ENCODE assay signal across 18 mouse cellular contexts in the genomic region with DNA sequence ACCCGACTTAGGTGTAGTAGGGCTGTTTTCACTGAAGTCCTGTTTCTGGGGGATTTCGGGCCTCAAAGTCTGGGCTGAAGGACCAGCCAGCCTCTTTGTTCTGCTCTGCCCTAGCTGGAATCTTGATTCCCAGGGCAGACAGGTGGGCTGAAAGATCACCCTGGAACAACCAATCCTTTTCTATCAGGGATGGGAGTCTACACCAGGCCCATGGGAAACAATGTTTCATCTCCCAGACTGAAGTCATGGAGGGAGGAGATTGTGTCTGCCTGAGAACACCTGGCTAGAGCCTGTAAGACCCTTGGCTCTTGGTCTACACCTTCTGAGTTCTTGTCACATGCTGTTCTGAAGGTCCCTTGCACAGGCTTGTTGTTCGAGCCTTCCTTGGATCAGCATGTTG. TPM values are rescaled to one million over a fixed set of nuclear protein-coding genes. Genes with fewer than 3 reads are reported as not detected.
"Had no signal": no experiment of that assay in that cellular context is flagged by ENCODE, and none has a peak within 500 bp of the region (broad histone marks: within the 10 kb centered on the region; RNA-seq: fewer than 3 reads in every experiment).

No protein-coding gene starts in this region.

- DNase-seq: lung, embryonic 14.5 days; lung, postnatal 10 days; lung, postnatal 4 days; midbrain, embryonic 14.5 days; retina, postnatal 1 day; right cerebral cortex, adult 18-20 months; right cerebral cortex, postnatal 25 days; right cerebral cortex, postnatal 4 days; spleen, adult 18-20 months; thymus, adult 18-20 months; thymus, postnatal 14 days had no signal

- H3K27ac ChIP-seq: midbrain, embryonic 10.5 days; midbrain, embryonic 12.5 days; neural tube, embryonic 13.5 days; neural tube, embryonic 15.5 days had no signal

- H3K4me3 ChIP-seq: midbrain, embryonic 10.5 days; midbrain, embryonic 12.5 days; myocyte; neural tube, embryonic 13.5 days; neural tube, embryonic 15.5 days had no signal

RNA-seq across cellular contexts. Expression of gene Ttc34, which starts 21.3 kb away (rescaled TPM):
- total RNA-seq: megakaryocyte-erythroid progenitor cell, adult 5-6 weeks had no signal
- polyA plus RNA-seq: myocyte; small intestine, adult 2 months had no signal
